Mouse (Mus musculus): ENCODE results near the gene Ndufaf8. TPM values are rescaled to one million over a fixed set of nuclear protein-coding genes. Genes with fewer than 3 reads are reported as not detected.
A peak's percentile ranks its signal among the peaks of the same experiment; 100 is the strongest.

Ndufaf8 gene
- polyA plus RNA-seq, 1 experiment from 2014 or later, result 98.9 TPM

DNA sequence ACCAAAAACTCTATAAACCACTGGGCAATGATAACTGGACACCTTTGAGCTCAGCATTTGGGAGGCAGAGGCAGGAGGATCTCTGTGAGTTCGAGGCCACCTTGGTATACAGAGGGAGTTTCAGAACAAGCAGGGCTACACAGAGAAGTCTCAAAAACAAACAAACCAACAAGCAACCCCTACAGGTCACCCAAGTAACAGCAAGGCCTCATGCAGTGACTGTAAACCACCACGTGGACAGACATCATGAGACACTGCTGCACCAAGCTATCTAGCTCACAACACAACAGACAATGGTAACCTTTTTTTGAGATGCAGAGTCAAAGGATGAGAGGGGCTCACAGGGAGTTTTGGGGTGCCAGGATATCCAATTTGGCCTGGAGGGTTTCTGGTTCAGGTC lies 28.1 kb downstream of the Ndufaf8 start:
- Histone ChIP-seq H3K4me1 (ENCODE audit: insufficient read depth, low read length) (no peaks in the 10 kb centered on the region), H3K4me2 (replicated peaks; ENCODE audit: low read depth, low read length) (no peak overlapping the region), H3K4me3 (ENCODE audit: low read length) (no peak overlapping the region), H3K27ac (ENCODE audit: low read length) (no peak overlapping the region), H3K9me3 (ENCODE audit: low read length) (no peaks in the 10 kb centered on the region), H3K27me3 (ENCODE audit: insufficient read depth, low read length) (no peaks in the 10 kb centered on the region), H3K36me3 (ENCODE audit: insufficient read depth, low read length) (peaks cover 27% of the 10 kb centered on the region), H3K9ac (replicated peaks; ENCODE audit: low read length) (no peak overlapping the region)
- 93% methylated on average over 2 of the region's 2 CpGs for WGBS
- no peak for ATAC-seq (ENCODE audit: low FRiP score, low TSS enrichment)

- Histone ChIP-seq H3K4me3 (ENCODE audit: low read length) (no peak overlapping the region), H3K36me3 (ENCODE audit: insufficient read depth, low read length) (peaks cover 31% of the 10 kb centered on the region), H3K9me3 (ENCODE audit: low read length) (no peaks in the 10 kb centered on the region), H3K4me1 (ENCODE audit: insufficient read depth, low read length) (no peaks in the 10 kb centered on the region), H3K4me2 (replicated peaks; ENCODE audit: low read depth, low read length) (no peak overlapping the region), H3K27ac (ENCODE audit: low read length) (no peak overlapping the region), H3K27me3 (ENCODE audit: insufficient read depth, low read length) (no peaks in the 10 kb centered on the region), H3K9ac (replicated peaks; ENCODE audit: low read length) (no peak overlapping the region)
- WGBS, result 78% methylated on average over 7 of the region's 7 CpGs
- ATAC-seq (ENCODE audit: low FRiP score, low TSS enrichment), result no peak
Measured at GRCm38 (mm10) chr11:120129281-120129680, 30.6 kb downstream of the Ndufaf8 start.

GRCm38 (mm10) chr11:120134148-120134547 lies 35.4 kb downstream of the Ndufaf8 start:
- H3K27ac ChIP-seq (ENCODE audit: low read length), result no peak overlapping the region
- no peak overlapping the region for H3K9ac ChIP-seq (replicated peaks; ENCODE audit: low read length)
- H3K4me1 ChIP-seq (ENCODE audit: insufficient read depth, low read length), result peaks cover 16% of the 10 kb centered on the region
- H3K36me3 ChIP-seq (ENCODE audit: insufficient read depth, low read length), result peaks cover 23% of the 10 kb centered on the region; the same call in 1 of the 2 replicates
- H3K9me3 ChIP-seq (ENCODE audit: low read length), result no peaks in the 10 kb centered on the region
- no peak for ATAC-seq (ENCODE audit: low FRiP score, low TSS enrichment)
- 89% methylated on average over 5 of the region's 5 CpGs for WGBS
- H3K4me2 ChIP-seq (replicated peaks; ENCODE audit: low read depth, low read length), result no peak overlapping the region
- no peaks in the 10 kb centered on the region for H3K27me3 ChIP-seq (ENCODE audit: insufficient read depth, low read length)
- no peak overlapping the region for H3K4me3 ChIP-seq (ENCODE audit: low read length)

DNA sequence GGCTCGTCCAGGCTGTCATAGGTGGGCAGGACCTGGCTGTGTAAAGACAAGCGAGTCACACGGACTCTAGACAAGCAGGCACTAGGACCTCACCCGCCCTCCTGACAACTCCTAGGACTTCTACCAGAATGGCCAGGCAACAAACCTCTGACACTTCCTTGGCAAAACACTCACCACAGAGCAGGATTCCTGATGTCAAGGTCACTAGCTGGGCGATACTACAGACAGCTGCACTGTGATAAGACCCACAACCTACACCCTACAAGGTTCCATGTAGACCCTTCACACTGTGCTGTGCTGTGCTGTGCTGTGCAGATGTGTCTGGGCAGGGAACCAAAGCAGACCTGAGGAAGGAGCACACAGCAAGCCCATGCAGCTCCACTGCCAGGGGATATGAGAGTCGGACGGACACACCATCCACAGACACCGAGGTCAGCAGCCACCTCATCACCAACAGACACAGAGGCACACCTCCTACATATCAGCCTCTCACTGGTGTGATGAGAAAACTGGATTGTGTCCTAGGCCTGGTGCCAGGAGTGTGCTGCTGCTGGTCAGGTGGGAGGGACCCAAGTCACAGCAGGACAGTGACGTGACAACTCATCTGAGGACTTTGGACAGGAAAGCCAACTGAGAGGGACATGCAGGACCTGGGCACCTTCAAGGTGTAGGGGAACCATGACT lies 36.3 kb downstream of the Ndufaf8 start:
- no peak overlapping the region for H3K4me2 ChIP-seq (replicated peaks; ENCODE audit: low read depth, low read length)
- peaks cover 16% of the 10 kb centered on the region for H3K4me1 ChIP-seq (ENCODE audit: insufficient read depth, low read length)
- H3K9ac ChIP-seq (replicated peaks; ENCODE audit: low read length), result no peak overlapping the region
- peaks cover 20% of the 10 kb centered on the region; the same call in 1 of the 2 replicates for H3K36me3 ChIP-seq (ENCODE audit: insufficient read depth, low read length)
- H3K27ac ChIP-seq (ENCODE audit: low read length), result no peak overlapping the region
- 93% methylated on average over 9 of the region's 9 CpGs for WGBS
- H3K27me3 ChIP-seq (ENCODE audit: insufficient read depth, low read length), result no peaks in the 10 kb centered on the region
- no peak overlapping the region for H3K4me3 ChIP-seq (ENCODE audit: low read length)
- no peaks in the 10 kb centered on the region for H3K9me3 ChIP-seq (ENCODE audit: low read length)
- ATAC-seq (ENCODE audit: low FRiP score, low TSS enrichment), result no peak

GRCm38 (mm10) chr11:120136195-120136594 lies 37.5 kb downstream of the Ndufaf8 start:
- no peak overlapping the region for H3K4me3 ChIP-seq (ENCODE audit: low read length)
- no peak overlapping the region for H3K9ac ChIP-seq (replicated peaks; ENCODE audit: low read length)
- peaks cover 20% of the 10 kb centered on the region; the same call in 1 of the 2 replicates for H3K36me3 ChIP-seq (ENCODE audit: insufficient read depth, low read length)
- H3K4me1 ChIP-seq (ENCODE audit: insufficient read depth, low read length), result peaks cover 16% of the 10 kb centered on the region
- no peaks in the 10 kb centered on the region for H3K9me3 ChIP-seq (ENCODE audit: low read length)
- no peaks in the 10 kb centered on the region for H3K27me3 ChIP-seq (ENCODE audit: insufficient read depth, low read length)
- no peak for ATAC-seq (ENCODE audit: low FRiP score, low TSS enrichment)
- H3K27ac ChIP-seq (ENCODE audit: low read length), result no peak overlapping the region
- no peak overlapping the region for H3K4me2 ChIP-seq (replicated peaks; ENCODE audit: low read depth, low read length)
- WGBS, result 90% methylated on average over 8 of the region's 8 CpGs

DNA sequence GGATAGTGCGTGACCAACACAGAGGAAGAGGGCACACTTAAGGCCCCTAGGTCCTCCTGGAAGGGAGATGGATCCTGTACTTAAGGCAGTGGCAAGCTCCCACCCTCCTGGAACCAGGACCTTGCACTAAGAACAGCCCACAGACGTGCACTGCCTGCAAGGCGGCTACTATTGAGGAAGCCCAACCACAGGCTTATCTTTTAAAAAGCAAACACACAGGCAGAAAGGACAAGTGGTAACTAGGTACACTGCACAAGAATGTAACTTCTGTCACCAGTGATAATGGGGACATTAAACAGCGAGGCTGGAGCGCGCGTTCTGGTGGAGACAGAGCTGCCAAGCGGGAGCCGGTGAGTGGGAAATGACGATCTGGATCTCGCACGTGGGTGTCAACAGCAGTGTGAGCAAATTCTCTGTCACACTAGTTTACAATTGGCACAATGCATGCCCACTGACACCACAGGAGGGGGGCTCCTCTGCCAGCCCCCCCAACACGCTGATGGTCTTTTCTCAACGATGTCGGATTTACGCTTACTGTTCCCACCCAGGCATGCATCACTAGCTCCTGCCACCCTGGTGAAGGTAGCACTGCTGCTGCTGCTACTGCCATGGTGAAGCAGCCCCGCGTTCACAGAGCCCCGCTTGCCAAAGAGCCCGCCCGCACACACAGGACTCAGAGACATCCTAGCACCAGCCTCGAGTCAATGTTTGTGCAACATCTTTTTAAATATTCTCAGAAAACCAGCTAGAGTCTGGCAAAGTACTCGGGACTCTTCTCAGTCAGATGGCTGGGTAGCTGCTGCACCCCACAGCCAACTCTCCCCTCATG lies 38.3 kb downstream of the Ndufaf8 start:
- Histone ChIP-seq H3K4me2 (replicated peaks; ENCODE audit: low read depth, low read length) (no peak overlapping the region), H3K9ac (replicated peaks; ENCODE audit: low read length) (no peak overlapping the region), H3K4me1 (ENCODE audit: insufficient read depth, low read length) (peaks cover 19% of the 10 kb centered on the region), H3K4me3 (ENCODE audit: low read length) (no peak overlapping the region), H3K9me3 (ENCODE audit: low read length) (no peaks in the 10 kb centered on the region), H3K27ac (ENCODE audit: low read length) (no peak overlapping the region), H3K36me3 (ENCODE audit: insufficient read depth, low read length) (peaks cover 14% of the 10 kb centered on the region; the same call in 1 of the 2 replicates), H3K27me3 (ENCODE audit: insufficient read depth, low read length) (no peaks in the 10 kb centered on the region)
- 62% methylated on average over 23 of the region's 23 CpGs for WGBS
- ATAC-seq (ENCODE audit: low FRiP score, low TSS enrichment), result no peak

GRCm38 (mm10) chr11:120137625-120138004 lies 38.9 kb downstream of the Ndufaf8 start:
- Histone ChIP-seq H3K4me3 (ENCODE audit: low read length) (no peak overlapping the region), H3K9me3 (ENCODE audit: low read length) (no peaks in the 10 kb centered on the region), H3K27ac (ENCODE audit: low read length) (peak overlapping the region; percentile 17; the same call in 1 of the 2 replicates), H3K9ac (replicated peaks; ENCODE audit: low read length) (peak overlapping the region; percentile 18; the same call in 1 of the 2 replicates), H3K36me3 (ENCODE audit: insufficient read depth, low read length) (peaks cover 13% of the 10 kb centered on the region; the same call in 1 of the 2 replicates), H3K27me3 (ENCODE audit: insufficient read depth, low read length) (no peaks in the 10 kb centered on the region), H3K4me1 (ENCODE audit: insufficient read depth, low read length) (peaks cover 25% of the 10 kb centered on the region), H3K4me2 (replicated peaks; ENCODE audit: low read depth, low read length) (no peak overlapping the region)
- 35% methylated on average over 5 of the region's 5 CpGs for WGBS
- peak; percentile 62 for ATAC-seq (ENCODE audit: low FRiP score, low TSS enrichment)

DNA sequence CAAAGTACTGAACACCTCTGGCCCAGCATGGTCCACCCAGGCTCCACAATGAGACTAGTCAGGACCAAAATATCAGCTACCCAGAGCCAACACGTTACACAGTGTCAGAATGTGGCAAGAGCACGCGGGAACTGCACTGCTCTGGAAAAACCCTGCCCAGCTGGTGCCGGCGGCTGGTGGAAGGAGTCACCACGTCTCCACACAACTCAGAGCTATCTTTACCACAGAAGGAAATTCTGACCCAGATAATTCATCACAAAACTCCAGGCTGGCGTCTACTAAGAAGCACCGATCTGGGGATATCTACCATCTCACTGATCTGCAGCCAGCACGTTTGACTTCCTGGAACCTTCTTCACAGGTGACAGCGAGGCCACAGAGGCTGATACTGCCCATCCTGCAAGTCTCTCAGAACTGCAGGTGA lies 40.6 kb downstream of the Ndufaf8 start:
- no peak overlapping the region for H3K9ac ChIP-seq (replicated peaks; ENCODE audit: low read length)
- no peaks in the 10 kb centered on the region for H3K9me3 ChIP-seq (ENCODE audit: low read length)
- peaks cover 41% of the 10 kb centered on the region for H3K4me1 ChIP-seq (ENCODE audit: insufficient read depth, low read length)
- H3K27me3 ChIP-seq (ENCODE audit: insufficient read depth, low read length), result no peaks in the 10 kb centered on the region
- ATAC-seq (ENCODE audit: low FRiP score, low TSS enrichment), result no peak
- no peak overlapping the region for H3K27ac ChIP-seq (ENCODE audit: low read length)
- 80% methylated on average over 10 of the region's 10 CpGs for whole genome bisulfite sequencing
- H3K4me2 ChIP-seq (replicated peaks; ENCODE audit: low read depth, low read length), result no peak overlapping the region
- H3K4me3 ChIP-seq (ENCODE audit: low read length), result no peak overlapping the region
- peaks cover 11% of the 10 kb centered on the region; the same call in 1 of the 2 replicates for H3K36me3 ChIP-seq (ENCODE audit: insufficient read depth, low read length)

GRCm38 (mm10) chr11:120140255-120140654 lies 41.5 kb downstream of the Ndufaf8 start:
- no peak overlapping the region for H3K4me3 ChIP-seq (ENCODE audit: low read length)
- H3K4me1 ChIP-seq (ENCODE audit: insufficient read depth, low read length), result peaks cover 50% of the 10 kb centered on the region
- no peaks in the 10 kb centered on the region for H3K27me3 ChIP-seq (ENCODE audit: insufficient read depth, low read length)
- H3K27ac ChIP-seq (ENCODE audit: low read length), result no peak overlapping the region
- no peak overlapping the region for H3K4me2 ChIP-seq (replicated peaks; ENCODE audit: low read depth, low read length)
- H3K9me3 ChIP-seq (ENCODE audit: low read length), result no peaks in the 10 kb centered on the region
- 64% methylated on average over 6 of the region's 6 CpGs for WGBS
- ATAC-seq (ENCODE audit: low FRiP score, low TSS enrichment), result no peak
- peaks cover 7% of the 10 kb centered on the region; the same call in 1 of the 2 replicates for H3K36me3 ChIP-seq (ENCODE audit: insufficient read depth, low read length)
- H3K9ac ChIP-seq (replicated peaks; ENCODE audit: low read length), result no peak overlapping the region

Data from kidney, embryonic 16.5 days (tissue).